Mouse (Mus musculus): ENCODE data around the gene Havcr2.

GRCm38 (mm10) chr11:46522719-46523118 is 68.0 kb downstream of the Havcr2 start:
- TF ChIP-seq TAL1 (IDR thresholded peaks at IDR 0.05; ENCODE audit: low read length): no peak
- no peak for TF ChIP-seq GATA1 (IDR thresholded peaks at IDR 0.05; ENCODE audit: low read length)

Measured in erythroblast, embryonic 14.5 days (primary cell).